Mouse (Mus musculus): ENCODE measurements around the gene Bpifa6. TPM values are rescaled to one million over a fixed set of nuclear protein-coding genes. Genes with fewer than 3 reads are reported as not detected.

The Bpifa6 gene
- polyA plus RNA-seq, 1 experiment from 2014 or later: not detected

- WGBS (ENCODE audit: insufficient replicate concordance): 7% methylated on average over 7 of the region's 7 CpGs
- Histone ChIP-seq H3K27me3 (ENCODE audit: insufficient read depth, low read length) (no peaks in the 10 kb centered on the region), H3K36me3 (replicated peaks; ENCODE audit: insufficient read depth, low read length) (no peaks in the 10 kb centered on the region), H3K4me3 (ENCODE audit: low read depth, low read length) (no peak overlapping the region), H3K4me1 (ENCODE audit: insufficient read depth) (no peaks in the 10 kb centered on the region), H3K9me3 (ENCODE audit: low read length) (no peaks in the 10 kb centered on the region), H3K9ac (replicated peaks) (no peak overlapping the region), H3K27ac (ENCODE audit: low read depth) (no peak overlapping the region), H3K4me2 (ENCODE audit: low read depth, low read length) (no peak overlapping the region)
- no peak for ATAC-seq
- peak; percentile 82 for DNase-seq
- no peak for TF ChIP-seq EP300 (IDR thresholded peaks at IDR 0.05; ENCODE audit: low read depth)
- TF ChIP-seq CTCF (IDR thresholded peaks at IDR 0.05; ENCODE audit: low read depth): peak; percentile 91
These were observed 21.0 kb downstream of the Bpifa6 start for GRCm38 (mm10) chr2:153995770-153996169.

- Histone ChIP-seq H3K4me2 (ENCODE audit: low read depth, low read length) (no peak overlapping the region), H3K36me3 (replicated peaks; ENCODE audit: insufficient read depth, low read length) (no peaks in the 10 kb centered on the region), H3K27ac (ENCODE audit: low read depth) (no peak overlapping the region), H3K4me1 (ENCODE audit: insufficient read depth) (no peaks in the 10 kb centered on the region), H3K9ac (replicated peaks) (no peak overlapping the region), H3K27me3 (ENCODE audit: insufficient read depth, low read length) (no peaks in the 10 kb centered on the region), H3K4me3 (ENCODE audit: low read depth, low read length) (no peak overlapping the region), H3K9me3 (ENCODE audit: low read length) (no peaks in the 10 kb centered on the region)
- no peak for TF ChIP-seq EP300 (IDR thresholded peaks at IDR 0.05; ENCODE audit: low read depth)
- TF ChIP-seq CTCF (IDR thresholded peaks at IDR 0.05; ENCODE audit: low read depth): no peak
- DNase-seq (no peak), ATAC-seq (no peak)
- 70% methylated on average over 3 of the region's 3 CpGs for WGBS (ENCODE audit: insufficient replicate concordance)
These were observed 25.8 kb downstream of the Bpifa6 start for GRCm38 (mm10) chr2:154000501-154000900.

- no peak for DNase-seq
- H3K4me1 ChIP-seq (ENCODE audit: insufficient read depth): no peaks in the 10 kb centered on the region
These were observed 26.3 kb downstream of the Bpifa6 start for GRCm38 (mm10) chr2:154001056-154001455.

DNA sequence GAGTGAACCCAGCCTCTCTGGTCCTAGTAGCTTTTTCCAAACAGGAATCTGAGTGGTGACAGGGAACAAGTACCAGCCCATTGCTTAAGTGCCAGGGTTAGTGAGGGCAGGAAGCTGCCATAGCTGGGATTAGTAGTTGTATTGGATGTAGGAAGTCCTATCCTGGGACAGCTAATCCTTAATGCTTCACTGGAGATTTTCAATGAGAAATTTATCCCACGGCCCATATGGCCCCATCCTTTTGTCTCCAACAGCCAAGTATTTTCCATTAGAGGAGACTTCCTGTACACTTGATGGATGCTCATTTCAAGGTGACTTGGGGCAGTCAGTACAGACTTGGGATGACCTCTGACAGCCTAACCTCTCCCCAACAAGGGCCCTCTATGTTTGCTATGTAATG is 29.7 kb downstream of the Bpifa6 start:
- 76% methylated on average over 1 of the region's 1 CpGs for WGBS (ENCODE audit: insufficient replicate concordance)
- DNase-seq (no peak), ATAC-seq (no peak)
- H3K4me2 ChIP-seq (ENCODE audit: low read depth, low read length): no peak overlapping the region
- no peak overlapping the region for H3K9ac ChIP-seq (replicated peaks)
- H3K36me3 ChIP-seq (replicated peaks; ENCODE audit: insufficient read depth, low read length): no peaks in the 10 kb centered on the region
- H3K4me1 ChIP-seq (ENCODE audit: insufficient read depth): no peaks in the 10 kb centered on the region
- no peak overlapping the region for H3K27ac ChIP-seq (ENCODE audit: low read depth)
- H3K4me3 ChIP-seq (ENCODE audit: low read depth, low read length): no peak overlapping the region
- TF ChIP-seq CTCF (IDR thresholded peaks at IDR 0.05; ENCODE audit: low read depth) (no peak), EP300 (IDR thresholded peaks at IDR 0.05; ENCODE audit: low read depth) (no peak)
- H3K9me3 ChIP-seq (ENCODE audit: low read length): no peaks in the 10 kb centered on the region
- no peaks in the 10 kb centered on the region for H3K27me3 ChIP-seq (ENCODE audit: insufficient read depth, low read length)

More at GRCm38 (mm10) chr2:154001056-154001455, 26.3 kb downstream of the Bpifa6 start:
- no peak for ATAC-seq
- H3K9me3 ChIP-seq (ENCODE audit: low read length): no peaks in the 10 kb centered on the region
- no peaks in the 10 kb centered on the region for H3K36me3 ChIP-seq (replicated peaks; ENCODE audit: insufficient read depth, low read length)
- no peak overlapping the region for H3K4me3 ChIP-seq (ENCODE audit: low read depth, low read length)
- no peak overlapping the region for H3K4me2 ChIP-seq (ENCODE audit: low read depth, low read length)
- H3K27ac ChIP-seq (ENCODE audit: low read depth): no peak overlapping the region
- TF ChIP-seq CTCF (IDR thresholded peaks at IDR 0.05; ENCODE audit: low read depth) (no peak), EP300 (IDR thresholded peaks at IDR 0.05; ENCODE audit: low read depth) (no peak)
- H3K9ac ChIP-seq (replicated peaks): no peak overlapping the region
- no peaks in the 10 kb centered on the region for H3K27me3 ChIP-seq (ENCODE audit: insufficient read depth, low read length)

- H3K4me2 ChIP-seq (ENCODE audit: low read depth, low read length): no peak overlapping the region
- DNase-seq (peak; percentile 58), ATAC-seq (peak; percentile 66)
- TF ChIP-seq CTCF (IDR thresholded peaks at IDR 0.05; ENCODE audit: low read depth) (no peak), EP300 (IDR thresholded peaks at IDR 0.05; ENCODE audit: low read depth) (no peak)
- 82% methylated on average over 1 of the region's 1 CpGs for WGBS (ENCODE audit: insufficient replicate concordance)
- H3K4me1 ChIP-seq (ENCODE audit: insufficient read depth): no peaks in the 10 kb centered on the region
- no peak overlapping the region for H3K9ac ChIP-seq (replicated peaks)
- no peak overlapping the region for H3K27ac ChIP-seq (ENCODE audit: low read depth)
- H3K9me3 ChIP-seq (ENCODE audit: low read length): no peaks in the 10 kb centered on the region
- no peaks in the 10 kb centered on the region for H3K27me3 ChIP-seq (ENCODE audit: insufficient read depth, low read length)
- H3K36me3 ChIP-seq (replicated peaks; ENCODE audit: insufficient read depth, low read length): no peaks in the 10 kb centered on the region
- H3K4me3 ChIP-seq (ENCODE audit: low read depth, low read length): no peak overlapping the region
These were observed 30.3 kb downstream of the Bpifa6 start for GRCm38 (mm10) chr2:154005094-154005493.

DNA sequence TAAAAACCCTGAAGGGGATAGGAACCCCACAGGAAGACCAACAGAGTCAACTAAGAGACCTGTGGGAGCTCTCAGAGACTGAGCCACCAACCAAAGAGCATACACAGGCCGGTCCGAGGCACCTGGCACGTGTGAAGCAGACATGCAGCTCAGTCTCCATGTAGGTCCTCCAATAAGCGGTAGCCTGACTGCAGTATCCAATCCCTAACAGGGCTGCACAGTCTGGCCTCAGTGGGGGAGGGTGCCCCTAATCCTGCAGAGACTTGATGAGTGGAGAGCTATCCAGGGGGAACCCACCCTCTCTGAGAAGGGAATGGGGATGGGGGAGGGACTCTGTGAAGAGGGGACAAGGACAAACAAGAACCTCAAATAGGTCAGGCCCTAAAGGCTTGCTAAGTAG is 31.0 kb downstream of the Bpifa6 start:
- 79% methylated on average over 4 of the region's 4 CpGs for WGBS (ENCODE audit: insufficient replicate concordance)
- ATAC-seq (no peak), DNase-seq (no peak)
- no peak overlapping the region for H3K9ac ChIP-seq (replicated peaks)
- H3K4me2 ChIP-seq (ENCODE audit: low read depth, low read length): no peak overlapping the region
- H3K4me3 ChIP-seq (ENCODE audit: low read depth, low read length): no peak overlapping the region
- no peaks in the 10 kb centered on the region for H3K27me3 ChIP-seq (ENCODE audit: insufficient read depth, low read length)
- no peak for TF ChIP-seq CTCF (IDR thresholded peaks at IDR 0.05; ENCODE audit: low read depth)
- no peak for TF ChIP-seq EP300 (IDR thresholded peaks at IDR 0.05; ENCODE audit: low read depth)
- H3K36me3 ChIP-seq (replicated peaks; ENCODE audit: insufficient read depth, low read length): no peaks in the 10 kb centered on the region
- H3K27ac ChIP-seq (ENCODE audit: low read depth): no peak overlapping the region
- no peaks in the 10 kb centered on the region for H3K9me3 ChIP-seq (ENCODE audit: low read length)
- H3K4me1 ChIP-seq (ENCODE audit: insufficient read depth): no peaks in the 10 kb centered on the region

GRCm38 (mm10) chr2:154006331-154006730 is 31.6 kb downstream of the Bpifa6 start:
- 75% methylated on average over 2 of the region's 2 CpGs for WGBS (ENCODE audit: insufficient replicate concordance)
- TF ChIP-seq EP300 (IDR thresholded peaks at IDR 0.05; ENCODE audit: low read depth): no peak
- no peak for TF ChIP-seq CTCF (IDR thresholded peaks at IDR 0.05; ENCODE audit: low read depth)
- Histone ChIP-seq H3K4me1 (ENCODE audit: insufficient read depth) (no peaks in the 10 kb centered on the region), H3K27me3 (ENCODE audit: insufficient read depth, low read length) (no peaks in the 10 kb centered on the region), H3K36me3 (replicated peaks; ENCODE audit: insufficient read depth, low read length) (no peaks in the 10 kb centered on the region), H3K9me3 (ENCODE audit: low read length) (no peaks in the 10 kb centered on the region), H3K27ac (ENCODE audit: low read depth) (no peak overlapping the region), H3K9ac (replicated peaks) (no peak overlapping the region), H3K4me2 (ENCODE audit: low read depth, low read length) (no peak overlapping the region), H3K4me3 (ENCODE audit: low read depth, low read length) (no peak overlapping the region)
- ATAC-seq (no peak), DNase-seq (no peak)

Measured in liver, postnatal 0 days (tissue).